Mouse (Mus musculus) bone marrow macrophage, adult 2 months (primary cell): ENCODE data around the gene Gfpt1.
"Not testable (repeated sequence)": the region's sequence is repeated elsewhere in the genome, so short reads cannot be mapped to it uniquely, and the experiment has no call there.

Experiments
- CTCF ChIP-seq: IDR thresholded peaks from 2 replicates; pipeline ENCODE4 v1.5.1; 2012; ENCODE audit warnings: low read depth, mild to moderate bottlenecking, low read length, moderate library complexity
- POLR2A ChIP-seq: IDR thresholded peaks from 2 replicates; pipeline ENCODE4 v1.6.1; 2012; ENCODE audit warnings: mild to moderate bottlenecking, low read depth, low read length, borderline replicate concordance

- TF ChIP-seq CTCF, POLR2A: not testable (repeated sequence)
Measured at GRCm38 (mm10) chr6:87093631-87094030, 51.0 kb downstream of the Gfpt1 start.
